Mouse (Mus musculus) embryonic facial prominence, embryonic 12.5 days (tissue): Measurements from ENCODE around the gene Abcb1b. TPM values are rescaled to one million over a fixed set of nuclear protein-coding genes. Genes with fewer than 3 reads are reported as not detected.
"Not testable (repeated sequence)": the region's sequence is repeated elsewhere in the genome, so short reads cannot be mapped to it uniquely, and the experiment has no call there.

ENCODE experiments used
- ATAC-seq: fragments of 200-750 bp; cut with Nextera tagmentation; 2 replicates; pipeline ENCODE4 v1.8.0; 2017; ENCODE audit not compliant: insufficient number of reproducible peaks, insufficient read depth, low FRiP score, low TSS enrichment
- H3K27ac ChIP-seq: fragments of 300-500 bp; sonication (generic); 2 replicates; pipeline ENCODE4 v1.5.1; 2016; ENCODE audit warnings: mild to moderate bottlenecking
- H3K27me3 ChIP-seq: fragments of 300-500 bp; sonication (generic); 2 replicates; pipeline ENCODE4 v1.6.1; 2016; ENCODE audit warnings: mild to moderate bottlenecking, moderate library complexity
- H3K36me3 ChIP-seq: fragments of 300-500 bp; sonication (generic); 2 replicates; pipeline ENCODE4 v1.6.1; 2016; ENCODE audit warnings: mild to moderate bottlenecking
- H3K4me1 ChIP-seq: fragments of 300-500 bp; sonication (generic); 2 replicates; pipeline ENCODE4 v1.6.1; 2016
- H3K4me2 ChIP-seq: fragments of 300-500 bp; sonication (generic); replicated peaks from 2 replicates; pipeline ENCODE4 v1.6.1; 2016; ENCODE audit warnings: mild to moderate bottlenecking, moderate library complexity
- H3K4me3 ChIP-seq: fragments of 300-500 bp; sonication (generic); 2 replicates; pipeline ENCODE4 v1.5.1; 2016; ENCODE audit warnings: mild to moderate bottlenecking
- H3K9ac ChIP-seq: fragments of 300-500 bp; sonication (generic); 2 replicates; pipeline ENCODE4 v1.6.1; 2016; ENCODE audit warnings: mild to moderate bottlenecking, moderate library complexity
- H3K9me3 ChIP-seq: fragments of 300-500 bp; sonication (generic); 2 replicates; pipeline ENCODE4 v1.6.1; 2016; ENCODE audit warnings: mild to moderate bottlenecking, moderate library complexity
- WGBS: fragments of 180-500 bp; shearing (Covaris S2); methylation state at CpG from one replicate; pipeline ENCODE4 v1.1.7; 2016; 5-methylcytosine and 5-hydroxymethylcytosine counted together
- polyA plus RNA-seq: library from polyadenylated mRNA; unstranded; fragments of >200 nt; fragmentation: Nextera tagmentation; extraction: Ambion mirVana; gene quantifications from 2 replicates; pipeline ENCODE4 v1.2.1, GENCODE M21; 2016

Gene Abcb1b
- polyA plus RNA-seq, 1 experiment from 2014 or later: 0.67 TPM

DNA sequence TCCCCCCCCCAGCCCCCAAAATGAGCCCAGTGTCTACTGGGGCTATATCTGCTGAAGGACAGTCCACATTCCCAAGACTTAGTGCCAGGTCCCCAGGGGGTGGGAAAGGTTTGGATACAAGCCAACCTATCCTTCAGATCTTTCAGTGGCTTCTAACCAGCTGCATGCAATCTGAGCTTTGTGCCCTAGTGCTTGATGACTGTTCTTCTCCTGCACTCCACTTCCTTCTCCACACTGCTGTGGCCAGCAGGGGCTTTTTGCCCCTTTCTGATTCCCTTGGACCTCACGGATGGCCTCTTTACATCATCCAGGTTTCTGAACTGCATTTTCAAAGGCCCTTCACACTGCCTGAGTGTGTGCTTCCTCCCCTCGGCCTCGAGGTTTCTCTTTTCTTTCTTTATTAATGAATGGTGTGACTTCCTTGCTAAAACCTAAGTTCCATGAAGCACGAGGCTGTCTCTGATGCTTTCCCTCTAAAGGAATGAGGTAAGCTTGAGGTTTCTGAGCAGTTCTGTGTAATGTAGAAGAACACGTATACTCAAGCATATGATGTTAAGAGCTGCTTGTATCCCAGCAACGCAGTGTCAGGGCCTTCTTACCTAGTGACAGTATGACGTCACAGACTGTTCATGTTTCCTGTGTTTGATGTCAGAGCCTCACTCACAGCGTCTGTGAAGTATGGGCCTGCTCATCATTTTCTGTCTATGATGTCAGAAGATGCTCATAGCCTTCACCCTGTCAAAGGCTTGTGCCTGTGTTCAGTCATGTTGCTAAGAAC, 40.9 kb downstream of the Abcb1b start:
- Histone ChIP-seq H3K9ac (no peak overlapping the region), H3K4me3 (no peak overlapping the region), H3K27me3 (no peaks in the 10 kb centered on the region), H3K27ac (no peak overlapping the region), H3K4me1 (peaks cover 7% of the 10 kb centered on the region), H3K36me3 (no peaks in the 10 kb centered on the region), H3K4me2 (no peak overlapping the region), H3K9me3 (no peaks in the 10 kb centered on the region)
- 0 out of 2 replicates have a peak, but pooled peaks have one; percentile 60 for ATAC-seq
- WGBS: 66% methylated on average over 8 of the region's 8 CpGs

DNA sequence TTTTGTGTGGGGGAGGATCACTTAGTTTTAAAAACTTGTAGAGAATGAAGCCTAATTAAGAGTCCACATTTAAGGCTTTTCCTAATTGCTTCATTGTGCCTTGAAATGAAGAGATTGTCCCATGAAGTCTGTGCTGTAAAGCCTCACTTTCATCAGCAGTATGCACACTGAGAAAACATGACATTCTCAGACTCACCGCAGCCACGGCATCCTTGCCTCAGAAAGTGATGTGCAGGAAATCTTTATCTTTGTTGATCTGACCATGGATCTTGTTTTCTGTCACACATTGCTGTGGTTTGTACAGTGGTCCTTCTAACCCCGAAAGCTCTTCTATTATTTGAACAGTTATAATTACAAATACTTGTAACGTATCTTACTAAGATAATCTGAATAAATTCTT, 41.7 kb downstream of the Abcb1b start:
- 79% methylated on average over 4 of the region's 4 CpGs for WGBS
- ATAC-seq: no peak
- no peaks in the 10 kb centered on the region for H3K9me3 ChIP-seq
- H3K27me3 ChIP-seq: no peaks in the 10 kb centered on the region
- H3K27ac ChIP-seq: no peak overlapping the region
- H3K9ac ChIP-seq: no peak overlapping the region
- H3K4me1 ChIP-seq: peaks cover 7% of the 10 kb centered on the region
- H3K4me3 ChIP-seq: no peak overlapping the region
- no peaks in the 10 kb centered on the region for H3K36me3 ChIP-seq
- H3K4me2 ChIP-seq: no peak overlapping the region

DNA sequence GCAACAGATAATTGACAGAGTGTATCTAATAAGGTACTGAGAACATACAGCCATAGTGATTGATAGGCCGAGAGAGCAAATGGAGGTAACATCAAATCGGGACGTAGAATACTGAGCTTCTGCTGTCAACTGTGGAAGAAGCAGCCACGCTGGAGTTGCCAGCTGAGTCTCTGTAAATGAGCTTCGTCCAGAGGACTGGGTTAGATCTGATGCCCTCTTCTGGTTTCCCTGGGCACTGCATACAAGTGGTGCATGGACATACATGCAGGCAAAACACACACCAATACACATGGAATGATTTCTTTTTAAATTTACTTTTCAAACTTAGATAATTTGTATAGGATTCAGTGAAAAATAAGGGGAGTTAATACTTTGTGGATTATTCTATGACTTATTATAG, 42.9 kb downstream of the Abcb1b start:
- no peak overlapping the region for H3K4me3 ChIP-seq
- H3K9ac ChIP-seq: no peak overlapping the region
- H3K4me1 ChIP-seq: peaks cover 7% of the 10 kb centered on the region
- 40% methylated on average over 5 of the region's 5 CpGs for WGBS
- H3K27me3 ChIP-seq: no peaks in the 10 kb centered on the region
- H3K4me2 ChIP-seq: no peak overlapping the region
- H3K36me3 ChIP-seq: no peaks in the 10 kb centered on the region
- H3K27ac ChIP-seq: no peak overlapping the region
- no peaks in the 10 kb centered on the region for H3K9me3 ChIP-seq
- no peak for ATAC-seq

DNA sequence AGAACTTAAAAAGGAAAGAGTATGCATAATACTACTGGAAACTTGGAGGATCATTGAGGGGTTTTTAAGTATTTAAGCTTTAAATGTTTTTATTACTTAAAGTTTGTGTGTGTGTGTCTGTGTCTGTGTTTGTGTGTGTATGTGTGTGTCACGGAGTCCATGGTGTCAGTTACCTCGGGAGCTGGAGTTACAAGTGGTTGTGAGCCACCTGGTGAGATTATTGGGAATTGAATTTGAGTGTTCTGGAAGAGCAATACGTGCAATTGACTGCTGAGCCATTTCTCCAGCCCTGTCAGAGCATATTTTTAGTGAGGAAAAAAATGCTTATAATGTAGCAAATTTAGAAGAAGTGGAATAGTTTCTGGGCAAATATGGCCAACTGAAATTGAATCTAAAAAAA, 44.9 kb downstream of the Abcb1b start:
- WGBS: 45% methylated on average over 3 of the region's 3 CpGs
- Histone ChIP-seq H3K4me1 (peaks cover 7% of the 10 kb centered on the region), H3K27me3 (no peaks in the 10 kb centered on the region), H3K9me3 (no peaks in the 10 kb centered on the region), H3K4me3 (no peak overlapping the region), H3K27ac (no peak overlapping the region), H3K4me2 (no peak overlapping the region), H3K36me3 (no peaks in the 10 kb centered on the region), H3K9ac (no peak overlapping the region)
- no peak for ATAC-seq

DNA sequence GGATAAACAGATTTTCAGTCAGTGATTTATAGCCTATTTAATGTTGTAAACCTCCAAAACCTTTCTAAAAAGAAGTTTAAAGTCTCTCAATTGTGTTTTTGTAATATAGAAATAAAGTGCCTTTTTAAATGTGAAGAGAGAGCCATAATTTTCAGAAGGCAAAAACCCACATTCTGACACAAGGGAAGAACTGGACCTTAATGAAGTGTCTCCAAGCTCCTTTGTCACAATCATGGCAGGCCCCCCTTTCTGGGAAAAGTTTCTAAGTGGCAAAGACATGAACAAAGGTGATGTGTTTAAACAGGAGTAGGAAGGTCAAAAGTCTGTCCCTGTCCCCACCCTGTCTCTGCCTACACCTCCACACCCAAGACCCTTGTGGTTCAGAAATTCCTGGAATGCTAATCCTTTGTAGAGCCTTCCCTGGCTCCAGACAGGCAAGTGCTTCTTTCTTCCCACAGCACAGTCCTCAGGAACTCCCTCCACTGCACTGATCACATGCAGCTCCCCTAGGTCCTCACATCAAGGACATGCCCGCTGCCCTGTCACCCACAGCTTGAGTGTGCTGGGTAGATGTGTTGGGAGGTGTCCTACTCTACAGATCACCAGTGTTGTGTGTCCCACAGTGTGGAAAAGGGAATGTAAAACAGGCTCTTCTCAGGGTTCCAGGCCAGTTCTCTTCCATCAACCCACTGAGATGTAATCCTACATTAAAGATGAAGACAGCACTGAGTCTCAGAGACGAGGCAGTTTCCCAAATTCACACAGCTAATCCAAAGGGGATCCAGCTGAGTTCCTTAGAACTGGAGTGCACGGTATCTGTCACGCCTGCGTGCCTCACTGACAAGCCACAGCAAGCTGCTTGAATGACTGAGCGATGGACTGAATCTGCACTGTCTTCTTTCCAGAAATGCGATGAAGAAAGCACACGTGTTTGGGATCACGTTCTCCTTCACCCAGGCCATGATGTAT, 50.9 kb downstream of the Abcb1b start:
- H3K36me3 ChIP-seq, ATAC-seq, H3K4me3 ChIP-seq, H3K4me1 ChIP-seq, H3K9ac ChIP-seq, H3K27ac ChIP-seq, H3K27me3 ChIP-seq, H3K4me2 ChIP-seq, H3K9me3 ChIP-seq: not testable (repeated sequence)
- WGBS: 71% methylated on average over 8 of the region's 9 CpGs

DNA sequence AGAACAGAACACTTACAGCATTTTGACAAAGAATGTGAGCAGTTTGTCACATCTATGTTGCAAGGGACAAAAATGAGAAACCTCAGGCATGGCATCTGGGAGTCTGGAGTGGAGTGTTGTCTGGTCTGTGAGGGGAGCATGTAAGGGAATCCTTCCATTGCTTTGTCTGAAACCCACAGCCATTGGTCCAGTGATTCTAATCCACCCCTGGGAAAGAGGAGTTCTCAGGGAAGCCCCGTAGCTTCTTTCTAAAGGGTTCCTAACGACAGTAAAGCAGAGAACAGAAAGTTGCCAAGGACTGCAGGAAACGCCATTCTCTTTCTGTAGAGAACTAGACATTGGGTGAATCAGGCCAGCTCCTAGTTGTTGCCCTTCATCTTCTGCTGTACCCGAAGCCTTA, 52.9 kb downstream of the Abcb1b start:
- WGBS: 77% methylated on average over 4 of the region's 4 CpGs
- Histone ChIP-seq H3K9ac (no peak overlapping the region), H3K4me1 (no peaks in the 10 kb centered on the region), H3K4me3 (no peak overlapping the region), H3K36me3 (no peaks in the 10 kb centered on the region), H3K27ac (no peak overlapping the region), H3K9me3 (no peaks in the 10 kb centered on the region), H3K4me2 (no peak overlapping the region), H3K27me3 (no peaks in the 10 kb centered on the region)
- ATAC-seq: no peak

DNA sequence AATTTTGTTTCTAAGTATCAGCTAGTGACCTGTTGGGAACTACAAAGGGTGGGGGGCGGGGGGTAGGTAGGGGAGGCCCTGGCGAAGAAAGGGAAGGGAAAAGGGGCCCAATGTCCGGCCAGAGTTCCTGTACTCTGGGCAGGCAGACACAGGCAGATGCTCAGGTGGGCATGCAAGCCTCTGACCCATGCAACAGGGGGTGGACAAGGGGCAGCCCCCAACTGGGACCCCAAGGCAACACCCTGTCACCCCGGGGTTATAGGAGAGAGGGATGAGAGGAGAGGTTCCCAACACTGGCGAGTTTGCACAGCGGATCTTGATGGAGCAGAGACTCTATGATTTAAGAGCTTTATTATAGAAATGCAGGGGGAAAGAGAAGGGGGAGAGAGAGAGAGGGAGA, 59.3 kb downstream of the Abcb1b start:
- Histone ChIP-seq H3K27ac (no peak overlapping the region), H3K4me2 (no peak overlapping the region), H3K4me1 (no peaks in the 10 kb centered on the region), H3K9ac (no peak overlapping the region), H3K36me3 (no peaks in the 10 kb centered on the region), H3K9me3 (no peaks in the 10 kb centered on the region), H3K27me3 (no peaks in the 10 kb centered on the region), H3K4me3 (no peak overlapping the region)
- 76% methylated on average over 6 of the region's 6 CpGs for WGBS
- ATAC-seq: no peak

DNA sequence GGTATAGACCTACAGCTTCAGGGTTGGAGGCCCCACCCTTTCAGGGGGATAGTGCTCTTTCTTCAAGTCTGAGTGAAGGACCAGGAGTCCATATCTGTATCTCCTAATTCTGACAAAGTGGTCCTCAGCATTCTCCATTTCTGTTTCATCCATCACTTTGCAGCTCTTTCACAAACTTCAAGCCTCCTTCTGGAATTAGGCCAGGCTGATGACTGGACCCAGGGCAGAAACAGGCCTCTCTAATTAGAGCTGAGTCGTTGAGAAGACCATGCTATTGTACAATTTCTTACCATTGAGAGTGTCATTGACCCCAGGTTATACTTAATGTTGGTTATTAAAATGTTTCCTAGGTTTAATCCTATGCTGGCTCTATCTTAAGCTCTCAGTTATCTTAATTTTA, 63.9 kb downstream of the Abcb1b start:
- H3K9ac ChIP-seq: no peak overlapping the region
- no peaks in the 10 kb centered on the region for H3K36me3 ChIP-seq
- no peak overlapping the region for H3K4me3 ChIP-seq
- WGBS: 58% methylated on average over 1 of the region's 1 CpGs
- no peaks in the 10 kb centered on the region for H3K27me3 ChIP-seq
- H3K27ac ChIP-seq: no peak overlapping the region
- no peak overlapping the region for H3K4me2 ChIP-seq
- ATAC-seq: no peak
- H3K9me3 ChIP-seq: no peaks in the 10 kb centered on the region
- H3K4me1 ChIP-seq: no peaks in the 10 kb centered on the region

DNA sequence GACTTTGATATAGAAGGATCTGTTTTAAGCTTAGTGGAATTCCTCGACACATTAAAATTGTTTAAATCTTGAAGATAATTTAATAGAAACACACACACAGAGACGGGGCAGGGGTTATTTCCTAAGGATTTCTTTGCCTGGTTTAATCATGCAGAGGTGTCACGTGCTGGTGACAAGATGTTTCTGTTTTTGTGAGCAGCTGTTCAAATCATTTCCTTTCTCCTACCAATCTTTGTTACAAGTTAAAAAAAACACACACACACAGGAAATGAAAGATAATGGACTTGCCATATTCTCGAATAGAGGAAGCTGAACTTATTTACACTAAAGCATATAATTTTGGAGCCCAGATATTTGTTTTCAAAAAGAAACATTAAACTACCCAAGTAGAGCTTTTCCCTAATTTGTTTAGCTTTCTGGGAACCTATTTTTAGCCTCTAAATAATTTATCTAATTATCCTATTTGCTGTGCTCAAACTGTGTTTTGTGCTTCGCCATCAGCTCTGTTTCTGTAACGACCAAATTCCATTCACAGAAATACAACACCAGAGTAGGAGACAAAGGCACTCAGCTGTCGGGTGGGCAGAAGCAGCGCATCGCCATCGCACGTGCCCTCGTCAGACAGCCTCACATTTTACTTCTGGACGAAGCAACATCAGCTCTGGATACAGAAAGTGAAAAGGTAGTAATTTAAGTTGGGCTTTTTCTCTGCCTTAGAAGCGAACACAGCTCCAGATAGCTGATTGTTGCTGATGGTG, 65.8 kb downstream of the Abcb1b start:
- WGBS: 51% methylated on average over 14 of the region's 14 CpGs
- Histone ChIP-seq H3K27ac (no peak overlapping the region), H3K4me1 (no peaks in the 10 kb centered on the region), H3K4me2 (no peak overlapping the region), H3K4me3 (no peak overlapping the region), H3K27me3 (no peaks in the 10 kb centered on the region), H3K9ac (no peak overlapping the region), H3K36me3 (no peaks in the 10 kb centered on the region), H3K9me3 (no peaks in the 10 kb centered on the region)
- ATAC-seq: 0 out of 2 replicates have a peak, but pooled peaks have one; percentile 47

DNA sequence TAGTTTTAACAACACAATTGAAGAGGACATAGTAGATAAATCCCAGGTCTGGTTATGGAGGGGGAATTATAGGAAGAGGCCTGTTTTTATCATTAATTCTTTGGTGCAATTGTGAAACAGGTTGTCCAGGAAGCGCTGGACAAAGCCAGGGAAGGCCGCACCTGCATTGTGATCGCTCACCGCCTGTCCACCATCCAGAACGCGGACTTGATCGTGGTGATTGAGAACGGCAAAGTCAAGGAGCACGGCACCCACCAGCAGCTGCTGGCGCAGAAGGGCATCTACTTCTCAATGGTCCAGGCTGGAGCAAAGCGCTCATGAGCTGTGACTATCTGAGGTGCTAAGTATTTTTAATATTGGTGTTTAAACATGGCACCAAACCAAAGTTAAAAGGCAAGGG, 67.7 kb downstream of the Abcb1b start:
- H3K27me3 ChIP-seq, H3K4me2 ChIP-seq, H3K27ac ChIP-seq, H3K9ac ChIP-seq, H3K9me3 ChIP-seq, H3K4me1 ChIP-seq, H3K4me3 ChIP-seq, H3K36me3 ChIP-seq, ATAC-seq: not testable (repeated sequence)
- 95% methylated on average over 11 of the region's 11 CpGs for WGBS

DNA sequence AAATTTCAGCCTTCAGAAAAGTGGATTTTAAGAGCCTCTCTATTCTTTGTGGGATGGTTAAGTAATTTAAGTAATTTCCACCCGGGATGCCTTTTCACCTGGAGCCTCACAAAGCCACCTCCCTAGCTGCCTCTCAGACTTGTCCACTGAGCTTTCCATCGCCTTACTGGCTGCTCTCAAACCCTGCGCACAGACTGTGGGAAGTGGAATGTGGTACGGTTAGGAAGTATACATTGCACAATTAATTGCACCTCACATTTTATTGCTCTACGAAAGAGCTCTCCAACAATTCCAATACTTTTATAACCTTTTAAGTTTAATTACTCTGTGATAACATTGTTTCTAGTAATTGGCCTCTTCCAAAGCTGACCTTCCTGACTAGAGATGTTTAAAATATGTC, 68.4 kb downstream of the Abcb1b start:
- H3K4me1 ChIP-seq: no peaks in the 10 kb centered on the region
- H3K4me3 ChIP-seq: no peak overlapping the region
- WGBS: 78% methylated on average over 5 of the region's 5 CpGs
- H3K27me3 ChIP-seq: no peaks in the 10 kb centered on the region
- no peak for ATAC-seq
- no peak overlapping the region for H3K27ac ChIP-seq
- no peaks in the 10 kb centered on the region for H3K9me3 ChIP-seq
- H3K36me3 ChIP-seq: no peaks in the 10 kb centered on the region
- H3K4me2 ChIP-seq: no peak overlapping the region
- H3K9ac ChIP-seq: no peak overlapping the region
